Mouse (Mus musculus): ENCODE data around the gene Bmp7. TPM values are rescaled to one million over a fixed set of nuclear protein-coding genes. Genes with fewer than 3 reads are reported as not detected.

Bmp7 gene
- polyA plus RNA-seq, 1 experiment, result 0.28 TPM

GRCm38 (mm10) chr2:172934420-172934788 is 5.7 kb downstream of the Bmp7 start:
- H3K4me3 ChIP-seq (ENCODE audit: insufficient read depth, low read depth, low read length), result no peak overlapping the region
- no peak overlapping the region for H3K27ac ChIP-seq (replicated peaks; ENCODE audit: low read depth, low read length)
- no peaks in the 10 kb centered on the region for H3K4me1 ChIP-seq (ENCODE audit: control insufficient read depth, insufficient read depth, insufficient read length, low read length)

GRCm38 (mm10) chr2:172933631-172934419 is 6.3 kb downstream of the Bmp7 start:
- H3K27ac ChIP-seq (replicated peaks; ENCODE audit: low read depth, low read length), result no peak overlapping the region
- H3K4me3 ChIP-seq (ENCODE audit: insufficient read depth, low read depth, low read length), result no peak overlapping the region
- H3K4me1 ChIP-seq (ENCODE audit: control insufficient read depth, insufficient read depth, insufficient read length, low read length), result no peaks in the 10 kb centered on the region

GRCm38 (mm10) chr2:172931137-172931898 is 8.8 kb downstream of the Bmp7 start:
- Histone ChIP-seq H3K4me3 (ENCODE audit: insufficient read depth, low read depth, low read length) (no peak overlapping the region), H3K4me1 (ENCODE audit: control insufficient read depth, insufficient read depth, insufficient read length, low read length) (no peaks in the 10 kb centered on the region), H3K27ac (replicated peaks; ENCODE audit: low read depth, low read length) (no peak overlapping the region)

GRCm38 (mm10) chr2:172929905-172930436 is 10.2 kb downstream of the Bmp7 start:
- Histone ChIP-seq H3K27ac (replicated peaks; ENCODE audit: low read depth, low read length) (no peak overlapping the region), H3K4me1 (ENCODE audit: control insufficient read depth, insufficient read depth, insufficient read length, low read length) (no peaks in the 10 kb centered on the region), H3K4me3 (ENCODE audit: insufficient read depth, low read depth, low read length) (no peak overlapping the region)

GRCm38 (mm10) chr2:172927643-172928042 is 12.5 kb downstream of the Bmp7 start:
- no peak overlapping the region for H3K4me3 ChIP-seq (ENCODE audit: insufficient read depth, low read depth, low read length)
- no peak overlapping the region for H3K27ac ChIP-seq (replicated peaks; ENCODE audit: low read depth, low read length)
- no peaks in the 10 kb centered on the region for H3K4me1 ChIP-seq (ENCODE audit: control insufficient read depth, insufficient read depth, insufficient read length, low read length)

GRCm38 (mm10) chr2:172926311-172926710 is 13.8 kb downstream of the Bmp7 start:
- no peak overlapping the region for H3K27ac ChIP-seq (replicated peaks; ENCODE audit: low read depth, low read length)
- no peak overlapping the region for H3K4me3 ChIP-seq (ENCODE audit: insufficient read depth, low read depth, low read length)
- H3K4me1 ChIP-seq (ENCODE audit: control insufficient read depth, insufficient read depth, insufficient read length, low read length), result no peaks in the 10 kb centered on the region

- no peak overlapping the region for H3K4me3 ChIP-seq (ENCODE audit: insufficient read depth, low read depth, low read length)
- no peaks in the 10 kb centered on the region for H3K4me1 ChIP-seq (ENCODE audit: control insufficient read depth, insufficient read depth, insufficient read length, low read length)
- H3K27ac ChIP-seq (replicated peaks; ENCODE audit: low read depth, low read length), result no peak overlapping the region
Measured at GRCm38 (mm10) chr2:172924961-172925360, 15.2 kb downstream of the Bmp7 start.

GRCm38 (mm10) chr2:172923198-172923597 is 16.9 kb downstream of the Bmp7 start:
- no peak overlapping the region for H3K4me3 ChIP-seq (ENCODE audit: insufficient read depth, low read depth, low read length)
- H3K4me1 ChIP-seq (ENCODE audit: control insufficient read depth, insufficient read depth, insufficient read length, low read length), result no peaks in the 10 kb centered on the region
- no peak overlapping the region for H3K27ac ChIP-seq (replicated peaks; ENCODE audit: low read depth, low read length)

GRCm38 (mm10) chr2:172922597-172922996 is 17.5 kb downstream of the Bmp7 start:
- H3K4me1 ChIP-seq (ENCODE audit: control insufficient read depth, insufficient read depth, insufficient read length, low read length), result no peaks in the 10 kb centered on the region
- no peak overlapping the region for H3K4me3 ChIP-seq (ENCODE audit: insufficient read depth, low read depth, low read length)
- no peak overlapping the region for H3K27ac ChIP-seq (replicated peaks; ENCODE audit: low read depth, low read length)

GRCm38 (mm10) chr2:172914018-172914417 is 26.1 kb downstream of the Bmp7 start:
- Histone ChIP-seq H3K4me1 (ENCODE audit: control insufficient read depth, insufficient read depth, insufficient read length, low read length) (no peaks in the 10 kb centered on the region), H3K27ac (replicated peaks; ENCODE audit: low read depth, low read length) (no peak overlapping the region), H3K4me3 (ENCODE audit: insufficient read depth, low read depth, low read length) (no peak overlapping the region)

GRCm38 (mm10) chr2:172911715-172912114 is 28.4 kb downstream of the Bmp7 start:
- H3K4me3 ChIP-seq (ENCODE audit: insufficient read depth, low read depth, low read length), result no peak overlapping the region
- H3K4me1 ChIP-seq (ENCODE audit: control insufficient read depth, insufficient read depth, insufficient read length, low read length), result no peaks in the 10 kb centered on the region
- H3K27ac ChIP-seq (replicated peaks; ENCODE audit: low read depth, low read length), result no peak overlapping the region

GRCm38 (mm10) chr2:172911157-172911556 is 29.0 kb downstream of the Bmp7 start:
- no peaks in the 10 kb centered on the region for H3K4me1 ChIP-seq (ENCODE audit: control insufficient read depth, insufficient read depth, insufficient read length, low read length)
- no peak overlapping the region for H3K27ac ChIP-seq (replicated peaks; ENCODE audit: low read depth, low read length)
- no peak overlapping the region for H3K4me3 ChIP-seq (ENCODE audit: insufficient read depth, low read depth, low read length)

- H3K27ac ChIP-seq (replicated peaks; ENCODE audit: low read depth, low read length), result no peak overlapping the region
- H3K4me3 ChIP-seq (ENCODE audit: insufficient read depth, low read depth, low read length), result no peak overlapping the region
- H3K4me1 ChIP-seq (ENCODE audit: control insufficient read depth, insufficient read depth, insufficient read length, low read length), result no peaks in the 10 kb centered on the region
Measured at GRCm38 (mm10) chr2:172909463-172909862, 30.7 kb downstream of the Bmp7 start.

- H3K27ac ChIP-seq (replicated peaks; ENCODE audit: low read depth, low read length), result no peak overlapping the region
- H3K4me1 ChIP-seq (ENCODE audit: control insufficient read depth, insufficient read depth, insufficient read length, low read length), result no peaks in the 10 kb centered on the region
Measured at GRCm38 (mm10) chr2:172906146-172906545, 34.0 kb downstream of the Bmp7 start.

GRCm38 (mm10) chr2:172905057-172905456 is 35.1 kb downstream of the Bmp7 start:
- no peak overlapping the region for H3K4me3 ChIP-seq (ENCODE audit: insufficient read depth, low read depth, low read length)
- no peak overlapping the region for H3K27ac ChIP-seq (replicated peaks; ENCODE audit: low read depth, low read length)
- H3K4me1 ChIP-seq (ENCODE audit: control insufficient read depth, insufficient read depth, insufficient read length, low read length), result no peaks in the 10 kb centered on the region

More at GRCm38 (mm10) chr2:172906146-172906545, 34.0 kb downstream of the Bmp7 start:
- H3K4me3 ChIP-seq (ENCODE audit: insufficient read depth, low read depth, low read length), result no peak overlapping the region
